Mouse (Mus musculus) kidney, embryonic 16.5 days (tissue): Measurements from ENCODE around the gene Ctsf. TPM values are rescaled to one million over a fixed set of nuclear protein-coding genes. Genes with fewer than 3 reads are reported as not detected.

ENCODE experiments used
- ATAC-seq: fragments of 200-750 bp; cut with Nextera tagmentation; 2 replicates; pipeline ENCODE4 v1.8.0; 2017; ENCODE audit warnings: moderate TSS enrichment; ENCODE audit not compliant: low FRiP score, low TSS enrichment
- H3K27ac ChIP-seq: fragments of 300-500 bp; sonication (generic); 2 replicates; pipeline ENCODE4 v1.5.1; 2014; ENCODE audit warnings: low read length
- H3K27me3 ChIP-seq: fragments of 300-500 bp; sonication (generic); 2 replicates; pipeline ENCODE4 v1.6.1; 2014; ENCODE audit warnings: low read length, control low read depth, mixed read lengths; ENCODE audit not compliant: insufficient read depth
- H3K36me3 ChIP-seq: fragments of 300-500 bp; sonication (generic); 2 replicates; pipeline ENCODE4 v1.6.1; 2014; ENCODE audit warnings: low read length, control low read depth, mixed read lengths; ENCODE audit not compliant: insufficient read depth
- H3K4me1 ChIP-seq: fragments of 300-500 bp; sonication (generic); 2 replicates; pipeline ENCODE4 v1.6.1; 2014; ENCODE audit warnings: low read length, control low read depth, mixed read lengths; ENCODE audit not compliant: insufficient read depth
- H3K4me2 ChIP-seq: fragments of 300-500 bp; sonication (generic); replicated peaks from 2 replicates; pipeline ENCODE4 v1.6.1; 2014; ENCODE audit warnings: low read depth, low read length
- H3K4me3 ChIP-seq: fragments of 300-500 bp; sonication (generic); 2 replicates; pipeline ENCODE4 v1.5.1; 2014; ENCODE audit warnings: mild to moderate bottlenecking, low read length
- H3K9ac ChIP-seq: fragments of 300-500 bp; sonication (generic); replicated peaks from 2 replicates; pipeline ENCODE4 v1.6.1; 2014; ENCODE audit warnings: low read length
- H3K9me3 ChIP-seq: fragments of 300-500 bp; sonication (generic); 2 replicates; pipeline ENCODE4 v1.6.1; 2016; ENCODE audit warnings: low read length, control low read depth
- WGBS: fragments of 180-500 bp; shearing (Covaris S2); extraction: QIAGEN DNeasy Blood & Tissue Kit; methylation state at CpG from one replicate; pipeline ENCODE4 v1.1.7; 2014; 5-methylcytosine and 5-hydroxymethylcytosine counted together
- polyA plus RNA-seq: library from polyadenylated mRNA; unstranded; fragments of >200 nt; fragmentation: Nextera tagmentation; extraction: Ambion mirVana; gene quantifications from 2 replicates; pipeline ENCODE4 v1.2.1, GENCODE M21; 2015

Gene Ctsf
- polyA plus RNA-seq, 1 experiment from 2014 or later, result 76.7 TPM

GRCm38 (mm10) chr19:4820678-4821303 lies 34.1 kb upstream of the Ctsf start:
- H3K27ac ChIP-seq, result peak overlapping the region; percentile 62; the same call in 1 of the 2 replicates
- 0 out of 2 replicates have a peak overlapping the region, but pooled peaks have one; percentile 1 for H3K4me2 ChIP-seq
- H3K9ac ChIP-seq, result no peak overlapping the region
- H3K36me3 ChIP-seq, result peaks cover 8% of the 10 kb centered on the region
- no peaks in the 10 kb centered on the region for H3K4me1 ChIP-seq
- no peaks in the 10 kb centered on the region for H3K9me3 ChIP-seq
- 60% methylated on average over 5 of the region's 5 CpGs for WGBS
- H3K4me3 ChIP-seq, result no peak overlapping the region
- ATAC-seq, result peak; percentile 90
- no peaks in the 10 kb centered on the region for H3K27me3 ChIP-seq

DNA sequence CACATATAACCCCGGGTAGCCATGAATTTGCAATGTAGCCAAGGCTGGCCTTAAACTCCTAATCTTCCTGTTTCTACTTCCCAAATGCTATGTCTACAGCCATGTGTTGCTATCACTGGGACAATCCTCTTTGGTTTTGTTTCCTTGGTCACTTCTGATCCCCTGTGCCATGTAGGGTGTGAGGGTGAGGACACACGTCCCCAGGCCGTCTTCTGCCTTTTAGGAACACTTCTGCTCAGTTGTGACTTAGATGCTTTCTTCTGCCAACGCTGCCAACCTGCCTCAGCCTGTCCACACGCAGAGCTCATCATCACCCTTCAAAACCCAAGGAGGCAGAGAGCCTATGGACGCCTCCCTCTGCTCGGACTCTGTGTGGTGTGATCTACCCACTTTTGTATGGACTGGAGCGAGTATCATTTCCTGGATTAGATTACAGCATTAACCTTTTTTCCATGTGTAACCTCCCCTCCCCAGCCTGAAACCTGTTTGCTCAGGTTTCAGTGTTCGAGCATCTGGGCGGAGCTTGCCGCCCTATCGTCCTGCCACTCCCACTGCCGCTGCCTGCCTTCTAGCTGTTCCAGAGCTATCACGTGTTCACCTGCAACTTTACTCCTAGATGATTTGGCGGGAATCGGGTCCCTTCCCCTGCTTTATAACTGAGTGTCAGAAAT lies 26.4 kb upstream of the Ctsf start:
- no peak overlapping the region; the same call in 1 of the 2 replicates for H3K4me3 ChIP-seq
- ATAC-seq, result no peak
- no peaks in the 10 kb centered on the region for H3K4me1 ChIP-seq
- no peaks in the 10 kb centered on the region for H3K27me3 ChIP-seq
- H3K36me3 ChIP-seq, result peaks cover 8% of the 10 kb centered on the region
- no peak overlapping the region for H3K9ac ChIP-seq
- H3K27ac ChIP-seq, result no peak overlapping the region
- peak overlapping the region; percentile 33 for H3K4me2 ChIP-seq
- 40% methylated on average over 16 of the region's 16 CpGs for WGBS
- no peaks in the 10 kb centered on the region for H3K9me3 ChIP-seq

GRCm38 (mm10) chr19:4829156-4829555 lies 25.8 kb upstream of the Ctsf start:
- H3K27ac ChIP-seq, result no peak overlapping the region
- H3K9me3 ChIP-seq, result no peaks in the 10 kb centered on the region
- H3K4me3 ChIP-seq, result no peak overlapping the region
- no peaks in the 10 kb centered on the region for H3K4me1 ChIP-seq
- H3K4me2 ChIP-seq, result peak overlapping the region; percentile 33; the same call in 1 of the 2 replicates
- H3K9ac ChIP-seq, result no peak overlapping the region
- ATAC-seq, result no peak
- no peaks in the 10 kb centered on the region for H3K27me3 ChIP-seq
- H3K36me3 ChIP-seq, result peaks cover 7% of the 10 kb centered on the region
- 56% methylated on average over 7 of the region's 7 CpGs for WGBS

GRCm38 (mm10) chr19:4833977-4834376 lies 21.0 kb upstream of the Ctsf start:
- peaks cover 8% of the 10 kb centered on the region for H3K4me1 ChIP-seq
- WGBS, result 82% methylated on average over 8 of the region's 8 CpGs
- H3K9ac ChIP-seq, result no peak overlapping the region
- no peaks in the 10 kb centered on the region for H3K27me3 ChIP-seq
- H3K4me3 ChIP-seq, result no peak overlapping the region
- H3K27ac ChIP-seq, result no peak overlapping the region
- no peaks in the 10 kb centered on the region for H3K36me3 ChIP-seq
- H3K9me3 ChIP-seq, result no peaks in the 10 kb centered on the region
- H3K4me2 ChIP-seq, result no peak overlapping the region
- ATAC-seq, result no peak

GRCm38 (mm10) chr19:4836096-4836495 lies 18.8 kb upstream of the Ctsf start:
- Histone ChIP-seq H3K4me1 (peaks cover 14% of the 10 kb centered on the region), H3K4me2 (no peak overlapping the region), H3K27me3 (peaks cover 10% of the 10 kb centered on the region), H3K36me3 (no peaks in the 10 kb centered on the region), H3K9me3 (no peaks in the 10 kb centered on the region), H3K9ac (no peak overlapping the region), H3K27ac (no peak overlapping the region), H3K4me3 (no peak overlapping the region)
- WGBS, result 60% methylated on average over 2 of the region's 2 CpGs
- no peak for ATAC-seq

- no peak overlapping the region for H3K9ac ChIP-seq
- H3K27ac ChIP-seq, result no peak overlapping the region
- 92% methylated on average over 6 of the region's 6 CpGs for WGBS
- H3K36me3 ChIP-seq, result no peaks in the 10 kb centered on the region
- H3K4me2 ChIP-seq, result no peak overlapping the region
- peaks cover 14% of the 10 kb centered on the region for H3K4me1 ChIP-seq
- H3K4me3 ChIP-seq, result no peak overlapping the region
- H3K9me3 ChIP-seq, result no peaks in the 10 kb centered on the region
- H3K27me3 ChIP-seq, result peaks cover 18% of the 10 kb centered on the region
- ATAC-seq, result no peak
These were observed 17.9 kb upstream of the Ctsf start for GRCm38 (mm10) chr19:4837049-4837448.

- Histone ChIP-seq H3K36me3 (no peaks in the 10 kb centered on the region), H3K4me3 (peak overlapping the region; percentile 71), H3K9me3 (no peaks in the 10 kb centered on the region), H3K4me1 (peaks cover 14% of the 10 kb centered on the region), H3K4me2 (peak overlapping the region; percentile 87), H3K9ac (peak overlapping the region; percentile 84), H3K27me3 (peaks cover 22% of the 10 kb centered on the region), H3K27ac (no peak overlapping the region)
- WGBS, result 27% methylated on average over 10 of the region's 10 CpGs
- ATAC-seq, result peak; percentile 30; the same call in 1 of the 2 replicates
These were observed 16.3 kb upstream of the Ctsf start for GRCm38 (mm10) chr19:4838526-4839140.

DNA sequence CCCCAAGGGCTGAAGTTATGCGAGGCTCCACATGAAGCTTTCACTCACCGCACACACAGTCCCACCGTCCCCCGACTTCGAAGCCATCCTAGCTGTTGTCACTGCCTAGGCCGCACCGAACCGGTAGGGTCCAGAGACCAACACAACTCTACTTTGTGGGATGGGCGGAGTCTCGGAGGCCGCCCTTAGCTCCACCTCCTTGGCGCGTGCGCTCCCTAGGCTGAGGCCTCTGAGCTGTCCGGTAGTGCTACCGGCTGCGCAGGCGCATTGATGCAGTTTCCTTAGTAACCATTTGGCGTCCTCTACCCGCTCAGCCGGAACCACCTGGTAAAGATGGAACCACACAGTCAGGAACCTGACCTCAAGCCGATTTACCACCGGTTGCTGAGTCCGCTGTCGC lies 15.8 kb upstream of the Ctsf start, which contains the start of the genes Ccs and Ccdc87:
Ccs (minus strand) TSS at position 184 of the 400 bp plus-strand sequence.
Ccdc87 (plus strand) TSS at position 218 of the 400 bp plus-strand sequence.
- H3K27ac ChIP-seq, result no peak within 1 kb of the TSS
- peak within 1 kb of the TSS; percentile 71 for H3K4me3 ChIP-seq
- under 1% methylated on average over 25 of the region's 25 CpGs for WGBS
- peaks cover 14% of the 10 kb centered on the region for H3K4me1 ChIP-seq
- peak within 1 kb of the TSS; percentile 84 for H3K9ac ChIP-seq
- H3K27me3 ChIP-seq, result peaks cover 22% of the 10 kb centered on the region
- no peaks in the 10 kb centered on the region for H3K36me3 ChIP-seq
- ATAC-seq, result peak; percentile 99
- H3K9me3 ChIP-seq, result no peaks in the 10 kb centered on the region
- H3K4me2 ChIP-seq, result peak within 1 kb of the TSS; percentile 87

DNA sequence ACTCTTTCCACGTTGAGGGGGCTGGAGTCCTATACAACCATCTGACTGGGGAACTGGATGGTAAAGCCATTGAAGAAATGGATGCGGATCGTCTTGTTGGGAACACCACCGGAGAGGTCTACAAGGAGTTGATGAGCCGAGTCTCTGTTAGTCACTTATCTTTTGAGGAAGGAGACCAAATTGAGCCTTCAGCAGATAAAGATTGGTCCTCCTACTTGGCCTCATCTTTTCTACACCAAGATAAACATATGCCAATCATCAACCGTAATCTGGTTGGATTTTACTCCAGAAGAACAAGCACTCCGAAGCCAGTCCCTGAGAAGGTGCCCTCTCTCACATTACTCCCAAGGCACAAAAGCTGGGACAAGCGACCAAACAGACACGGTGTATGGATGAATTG lies 14.1 kb upstream of the Ctsf start:
- Histone ChIP-seq H3K4me3 (no peak overlapping the region), H3K4me1 (peaks cover 14% of the 10 kb centered on the region), H3K36me3 (no peaks in the 10 kb centered on the region), H3K27me3 (peaks cover 22% of the 10 kb centered on the region), H3K4me2 (no peak overlapping the region), H3K9ac (no peak overlapping the region), H3K9me3 (no peaks in the 10 kb centered on the region), H3K27ac (no peak overlapping the region)
- ATAC-seq, result no peak
- 80% methylated on average over 9 of the region's 9 CpGs for WGBS
